Mouse (Mus musculus): ENCODE results near the gene Tsen34. TPM values are rescaled to one million over a fixed set of nuclear protein-coding genes. Genes with fewer than 3 reads are reported as not detected.
"Not testable (repeated sequence)": the region's sequence is repeated elsewhere in the genome, so short reads cannot be mapped to it uniquely, and the experiment has no call there.

The Tsen34 gene
- polyA plus RNA-seq, 1 experiment from 2014 or later, result 46.1 TPM

DNA sequence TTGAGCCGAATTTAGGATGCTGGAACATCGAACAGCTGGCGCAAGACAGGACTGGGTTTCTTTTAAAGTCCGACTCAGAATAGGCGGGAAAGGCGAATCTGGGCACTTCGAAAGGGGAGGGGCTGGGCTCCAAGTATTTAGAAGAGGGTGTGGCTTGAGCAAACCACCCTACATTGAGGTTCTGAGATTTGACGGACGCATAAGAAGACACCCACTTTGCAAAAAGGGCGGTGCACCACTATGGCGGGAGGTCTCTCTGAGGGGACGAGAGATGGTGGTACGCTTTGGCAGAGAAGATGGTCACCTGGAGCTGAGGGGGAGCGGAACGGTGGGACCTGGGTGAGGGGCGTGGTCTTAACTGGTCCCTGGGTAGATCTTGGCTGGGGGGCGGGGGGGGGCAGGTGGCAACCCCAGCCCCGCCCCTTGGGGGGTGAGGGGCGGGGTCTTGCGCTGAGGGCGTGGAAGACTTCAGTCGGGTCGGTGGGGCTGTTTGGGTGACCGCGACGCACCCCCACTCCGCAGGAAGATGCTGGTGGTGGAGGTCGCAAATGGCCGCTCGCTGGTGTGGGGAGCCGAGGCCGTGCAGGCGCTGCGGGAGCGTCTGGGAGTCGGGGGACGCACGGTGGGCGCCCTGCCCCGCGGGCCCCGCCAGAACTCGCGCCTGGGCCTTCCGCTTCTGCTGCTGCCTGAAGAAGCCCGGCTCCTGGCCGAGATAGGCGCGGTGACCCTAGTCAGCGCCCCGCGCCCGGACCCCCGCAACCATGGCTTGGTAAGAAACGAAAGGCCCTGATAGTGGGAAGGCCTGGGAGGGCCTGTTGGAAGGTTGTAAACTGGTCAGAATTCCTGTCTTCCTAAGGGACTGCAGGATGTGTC, 1.6 kb downstream of the Tsen34 start:
- 2% methylated on average over 40 of the region's 55 CpGs for WGBS (ENCODE audit: insufficient replicate concordance)
- no peak for TF ChIP-seq CTCF (IDR thresholded peaks at IDR 0.05; ENCODE audit: low read depth)
- TF ChIP-seq EP300 (IDR thresholded peaks at IDR 0.05; ENCODE audit: low read depth), result no peak
- DNase-seq, result peak; percentile 78

DNA sequence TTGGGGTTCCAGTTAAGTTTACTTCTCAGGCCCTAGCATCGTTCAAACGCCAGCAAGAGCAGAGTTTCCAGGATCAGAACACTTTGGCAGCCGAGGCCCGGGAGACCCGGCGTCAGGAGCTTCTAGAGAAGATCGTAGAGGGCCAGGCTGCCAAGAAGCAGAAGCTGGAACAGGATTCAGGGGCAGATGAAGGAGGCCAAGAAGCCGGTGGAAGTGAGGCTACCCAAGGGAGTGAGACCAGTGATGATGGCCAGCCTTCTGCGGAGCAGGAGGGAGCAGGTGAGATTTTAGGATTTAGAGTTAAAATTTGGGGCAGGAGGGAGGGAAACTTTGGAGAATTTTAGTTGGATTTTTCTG, 2.3 kb downstream of the Tsen34 start:
- Histone ChIP-seq H3K9ac (replicated peaks) (peak overlapping the region; percentile 79), H3K27ac (ENCODE audit: low read depth) (peak overlapping the region; percentile 88), H3K4me3 (ENCODE audit: low read depth, low read length) (peak overlapping the region; percentile 73), H3K36me3 (replicated peaks; ENCODE audit: insufficient read depth, low read length) (peaks cover 12% of the 10 kb centered on the region), H3K4me2 (ENCODE audit: low read depth, low read length) (peak overlapping the region; percentile 93), H3K4me1 (ENCODE audit: insufficient read depth) (peaks cover 19% of the 10 kb centered on the region)
- ATAC-seq; H3K9me3 ChIP-seq (ENCODE audit: low read length); DNase-seq; H3K27me3 ChIP-seq (ENCODE audit: insufficient read depth, low read length): not testable (repeated sequence)
- 7% methylated on average over 9 of the region's 9 CpGs for WGBS (ENCODE audit: insufficient replicate concordance)

More for the DNA sequence above, 1.6 kb downstream of the Tsen34 start:
- Histone ChIP-seq H3K4me2 (ENCODE audit: low read depth, low read length) (peak overlapping the region; percentile 93), H3K36me3 (replicated peaks; ENCODE audit: insufficient read depth, low read length) (peaks cover 10% of the 10 kb centered on the region), H3K9me3 (ENCODE audit: low read length) (no peaks in the 10 kb centered on the region), H3K4me1 (ENCODE audit: insufficient read depth) (peaks cover 19% of the 10 kb centered on the region), H3K27ac (ENCODE audit: low read depth) (peak overlapping the region; percentile 88), H3K27me3 (ENCODE audit: insufficient read depth, low read length) (no peaks in the 10 kb centered on the region), H3K9ac (replicated peaks) (peak overlapping the region; percentile 79), H3K4me3 (ENCODE audit: low read depth, low read length) (peak overlapping the region; percentile 73)
- ATAC-seq, result peak; percentile 49

DNA sequence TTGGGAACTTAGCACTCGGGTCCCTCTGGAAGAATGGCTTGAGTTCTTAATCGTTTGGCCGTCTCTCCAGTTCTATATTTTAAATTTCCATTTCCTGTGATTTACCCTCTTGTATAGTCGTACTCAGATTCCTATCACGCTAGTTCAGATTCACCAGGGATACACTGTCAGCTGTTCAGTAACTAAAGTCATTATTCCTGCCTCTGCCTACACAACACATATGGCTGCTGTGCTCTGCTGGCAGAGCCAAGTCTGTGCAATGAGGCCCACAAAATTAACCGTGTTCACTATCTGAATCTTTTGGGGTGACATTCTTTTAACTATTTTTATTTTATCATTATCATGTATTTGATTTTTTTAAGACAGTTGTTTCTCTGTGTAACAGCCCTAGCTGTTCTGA, 5.8 kb downstream of the Tsen34 start:
- TF ChIP-seq EP300 (IDR thresholded peaks at IDR 0.05; ENCODE audit: low read depth) (no peak), CTCF (IDR thresholded peaks at IDR 0.05; ENCODE audit: low read depth) (no peak)
- H3K4me2 ChIP-seq (ENCODE audit: low read depth, low read length), result no peak overlapping the region
- H3K9ac ChIP-seq (replicated peaks), result no peak overlapping the region
- H3K4me1 ChIP-seq (ENCODE audit: insufficient read depth), result peaks cover 5% of the 10 kb centered on the region; the same call in 1 of the 2 replicates
- H3K9me3 ChIP-seq (ENCODE audit: low read length), result no peaks in the 10 kb centered on the region
- DNase-seq (no peak), ATAC-seq (no peak)
- WGBS (ENCODE audit: insufficient replicate concordance), result 81% methylated on average over 6 of the region's 6 CpGs
- no peaks in the 10 kb centered on the region for H3K27me3 ChIP-seq (ENCODE audit: insufficient read depth, low read length)
- H3K36me3 ChIP-seq (replicated peaks; ENCODE audit: insufficient read depth, low read length), result peaks cover 24% of the 10 kb centered on the region
- no peak overlapping the region for H3K4me3 ChIP-seq (ENCODE audit: low read depth, low read length)
- H3K27ac ChIP-seq (ENCODE audit: low read depth), result no peak overlapping the region

DNA sequence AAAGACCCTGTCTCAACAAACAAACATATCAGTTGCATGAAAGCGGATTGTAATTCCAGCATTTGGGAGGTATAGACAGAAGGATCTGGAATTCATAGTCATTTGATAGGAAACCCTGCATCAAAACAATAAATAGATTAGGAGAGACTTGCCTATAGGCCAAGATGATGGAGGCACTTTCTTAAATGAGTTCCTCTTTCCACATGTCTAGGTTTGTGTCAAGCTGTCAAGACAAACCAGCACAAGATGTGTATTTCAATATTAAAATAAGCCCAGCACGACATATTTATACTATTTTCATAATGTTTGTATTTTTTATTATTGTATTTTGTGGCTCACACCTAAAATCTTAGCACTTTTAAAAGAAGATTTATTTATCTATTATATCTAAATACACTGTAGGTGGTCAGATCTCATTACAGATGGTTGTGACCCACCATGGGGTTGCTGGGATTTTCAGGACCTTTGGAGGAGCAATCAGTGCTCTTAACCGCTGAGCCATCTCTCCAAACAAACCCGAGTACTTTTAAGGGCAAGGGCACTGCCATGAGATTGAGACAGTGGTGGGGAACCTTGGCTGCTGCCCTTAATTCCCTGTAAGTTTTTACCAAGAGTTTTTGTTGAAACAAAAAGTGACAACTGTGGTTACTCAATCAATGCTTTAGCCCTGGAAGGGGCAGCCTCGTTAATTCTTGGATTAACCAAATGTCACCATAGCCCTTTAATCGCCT, 10.7 kb downstream of the Tsen34 start:
- Histone ChIP-seq H3K4me1 (ENCODE audit: insufficient read depth) (peaks cover 11% of the 10 kb centered on the region), H3K27me3 (ENCODE audit: insufficient read depth, low read length) (no peaks in the 10 kb centered on the region), H3K4me3 (ENCODE audit: low read depth, low read length) (peak overlapping the region; percentile 74), H3K27ac (ENCODE audit: low read depth) (peak overlapping the region; percentile 93), H3K9ac (replicated peaks) (peak overlapping the region; percentile 42), H3K4me2 (ENCODE audit: low read depth, low read length) (peak overlapping the region; percentile 82), H3K36me3 (replicated peaks; ENCODE audit: insufficient read depth, low read length) (peaks cover 38% of the 10 kb centered on the region), H3K9me3 (ENCODE audit: low read length) (no peaks in the 10 kb centered on the region)
- WGBS (ENCODE audit: insufficient replicate concordance), result 20% methylated on average over 6 of the region's 6 CpGs
- ATAC-seq (peak; percentile 28), DNase-seq (no peak)
- TF ChIP-seq CTCF (IDR thresholded peaks at IDR 0.05; ENCODE audit: low read depth), result no peak
- TF ChIP-seq EP300 (IDR thresholded peaks at IDR 0.05; ENCODE audit: low read depth), result no peak

DNA sequence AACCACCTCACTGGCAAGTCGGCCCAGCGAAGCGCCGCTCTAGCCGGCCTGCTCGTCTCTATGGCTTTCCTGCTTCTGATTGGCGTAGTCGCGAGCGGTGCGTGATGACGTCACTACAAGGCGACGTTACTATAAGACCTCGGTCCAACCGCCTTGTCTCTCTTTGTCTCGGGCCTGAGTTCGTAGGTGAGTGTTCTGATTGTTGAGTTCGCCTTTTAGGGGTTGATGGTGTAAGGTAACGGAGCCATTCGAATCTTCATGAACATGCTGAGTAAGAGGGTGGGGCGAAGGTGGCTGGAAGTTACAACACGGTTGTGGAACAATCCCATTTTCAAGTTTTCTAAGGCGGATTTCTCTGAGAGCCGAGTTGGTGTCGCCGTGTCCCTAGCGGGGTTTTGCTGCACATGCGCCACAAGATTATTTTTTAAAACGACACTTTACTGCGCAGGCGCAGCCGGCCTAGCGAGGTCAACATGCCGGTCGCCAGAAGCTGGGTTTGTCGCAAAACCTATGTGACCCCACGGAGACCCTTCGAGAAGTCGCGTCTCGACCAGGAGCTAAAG, 11.3 kb downstream of the Tsen34 start, which contains the start of gene Rps9:
Rps9 (plus strand) TSS at position 115 of the 563 bp plus-strand sequence.
- ATAC-seq (peak; percentile 93), DNase-seq (peak; percentile 96)
- H3K9me3 ChIP-seq (ENCODE audit: low read length), result no peaks in the 10 kb centered on the region
- peaks cover 11% of the 10 kb centered on the region for H3K4me1 ChIP-seq (ENCODE audit: insufficient read depth)
- H3K27me3 ChIP-seq (ENCODE audit: insufficient read depth, low read length), result no peaks in the 10 kb centered on the region
- peak within 1 kb of the TSS; percentile 72 for H3K9ac ChIP-seq (replicated peaks)
- 2% methylated on average over 42 of the region's 42 CpGs for WGBS (ENCODE audit: insufficient replicate concordance)
- H3K36me3 ChIP-seq (replicated peaks; ENCODE audit: insufficient read depth, low read length), result peaks cover 35% of the 10 kb centered on the region
- peak within 1 kb of the TSS; percentile 74 for H3K4me3 ChIP-seq (ENCODE audit: low read depth, low read length)
- TF ChIP-seq EP300 (IDR thresholded peaks at IDR 0.05; ENCODE audit: low read depth) (peak; percentile 72), CTCF (IDR thresholded peaks at IDR 0.05; ENCODE audit: low read depth) (peak; percentile 30)
- H3K27ac ChIP-seq (ENCODE audit: low read depth), result peak within 1 kb of the TSS; percentile 93
- peak within 1 kb of the TSS; percentile 82 for H3K4me2 ChIP-seq (ENCODE audit: low read depth, low read length)

DNA sequence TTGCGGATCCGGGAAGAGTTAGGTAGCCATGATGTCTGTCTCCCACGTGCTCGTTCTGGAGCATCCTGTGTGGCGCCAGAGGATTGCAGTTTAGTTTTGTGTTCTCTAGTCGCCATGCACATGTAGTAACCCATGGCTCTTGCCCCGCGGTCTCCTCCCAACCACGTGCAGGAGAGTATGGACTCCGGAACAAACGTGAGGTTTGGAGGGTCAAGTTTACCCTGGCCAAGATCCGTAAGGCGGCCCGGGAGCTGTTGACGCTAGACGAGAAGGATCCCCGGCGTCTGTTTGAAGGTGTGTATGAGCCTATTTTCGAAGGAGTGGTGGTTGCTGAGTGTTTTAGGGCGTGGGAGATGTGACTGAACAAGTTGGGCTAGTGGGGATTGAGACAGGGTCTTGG, 11.8 kb downstream of the Tsen34 start:
- H3K36me3 ChIP-seq (replicated peaks; ENCODE audit: insufficient read depth, low read length), result peaks cover 35% of the 10 kb centered on the region
- H3K4me3 ChIP-seq (ENCODE audit: low read depth, low read length), result peak overlapping the region; percentile 74
- WGBS (ENCODE audit: insufficient replicate concordance), result under 1% methylated on average over 20 of the region's 20 CpGs
- TF ChIP-seq CTCF (IDR thresholded peaks at IDR 0.05; ENCODE audit: low read depth) (no peak), EP300 (IDR thresholded peaks at IDR 0.05; ENCODE audit: low read depth) (no peak)
- H3K9me3 ChIP-seq (ENCODE audit: low read length), result no peaks in the 10 kb centered on the region
- peak overlapping the region; percentile 82 for H3K4me2 ChIP-seq (ENCODE audit: low read depth, low read length)
- peak overlapping the region; percentile 93 for H3K27ac ChIP-seq (ENCODE audit: low read depth)
- H3K9ac ChIP-seq (replicated peaks), result peak overlapping the region; percentile 72
- DNase-seq (no peak), ATAC-seq (peak; percentile 62)
- no peaks in the 10 kb centered on the region for H3K27me3 ChIP-seq (ENCODE audit: insufficient read depth, low read length)
- H3K4me1 ChIP-seq (ENCODE audit: insufficient read depth), result peaks cover 11% of the 10 kb centered on the region

DNA sequence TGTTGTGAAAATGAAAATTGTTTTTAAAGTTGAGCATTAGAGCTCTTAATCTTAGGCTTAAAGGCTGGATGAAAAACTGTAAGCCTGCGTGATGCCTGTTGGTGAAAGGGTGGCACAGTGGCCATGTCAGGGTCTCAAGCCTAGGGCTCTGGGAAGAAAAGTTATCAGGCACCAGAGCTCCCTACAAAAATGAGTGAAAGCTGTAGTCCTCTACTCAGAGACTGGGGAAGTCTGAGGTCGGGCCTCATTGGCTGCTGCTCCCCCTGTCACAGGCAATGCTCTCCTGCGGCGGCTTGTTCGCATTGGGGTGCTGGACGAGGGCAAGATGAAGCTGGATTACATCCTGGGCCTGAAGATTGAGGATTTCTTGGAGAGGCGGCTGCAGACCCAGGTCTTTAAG, 12.8 kb downstream of the Tsen34 start:
- not testable (repeated sequence) for H3K9me3 ChIP-seq (ENCODE audit: low read length); ATAC-seq; H3K27me3 ChIP-seq (ENCODE audit: insufficient read depth, low read length); DNase-seq
- peak overlapping the region; percentile 64 for H3K27ac ChIP-seq (ENCODE audit: low read depth)
- peak overlapping the region; percentile 82 for H3K4me2 ChIP-seq (ENCODE audit: low read depth, low read length)
- WGBS (ENCODE audit: insufficient replicate concordance), result 2% methylated on average over 5 of the region's 7 CpGs
- peaks cover 29% of the 10 kb centered on the region for H3K36me3 ChIP-seq (replicated peaks; ENCODE audit: insufficient read depth, low read length)
- peak overlapping the region; percentile 72 for H3K9ac ChIP-seq (replicated peaks)
- peak overlapping the region; percentile 74 for H3K4me3 ChIP-seq (ENCODE audit: low read depth, low read length)
- H3K4me1 ChIP-seq (ENCODE audit: insufficient read depth), result peaks cover 11% of the 10 kb centered on the region
